Mouse (Mus musculus): ENCODE results near the gene Olfr585.

Gene Olfr585

GRCm38 (mm10) chr7:103097420-103097819, at the start of gene Olfr585:
Gene Olfr585, plus strand, starts transcription at chr7:103097720.
- no peak for DNase-seq (ENCODE audit: low spot score in 2 of 2)

DNA sequence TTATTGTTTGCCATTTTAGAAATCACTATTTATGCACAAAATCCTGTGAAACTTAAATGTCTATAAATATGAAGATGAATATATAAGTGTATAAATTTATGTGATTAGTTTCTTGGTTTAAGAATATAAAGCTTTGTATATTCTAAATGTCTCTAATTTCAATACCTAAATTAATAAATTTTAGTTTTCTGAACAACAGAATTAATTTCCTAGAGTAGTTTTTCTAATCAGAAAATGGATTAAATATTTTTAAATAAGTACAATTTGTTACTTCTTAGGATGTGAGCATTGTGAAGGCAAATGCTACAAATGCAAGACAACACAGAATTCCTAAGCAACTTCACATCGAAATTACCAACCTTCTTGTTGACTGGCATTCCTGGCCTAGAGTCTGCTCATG, 46.5 kb upstream of the Olfr585 start, which contains the start of gene Olfr583:
TSS of gene Olfr583 (plus strand) at position 301 of the 400 bp plus-strand sequence.
- no peak for DNase-seq (ENCODE audit: low spot score in 2 of 2)

GRCm38 (mm10) chr7:103081585-103081984, 15.9 kb upstream of the Olfr585 start, which contains the start of gene Olfr584:
Gene Olfr584, plus strand, starts transcription at chr7:103081885.
- DNase-seq (ENCODE audit: low spot score in 2 of 2) = no peak

- no peak for DNase-seq (ENCODE audit: low spot score in 2 of 2)
These were observed 21.9 kb downstream of the Olfr585 start for GRCm38 (mm10) chr7:103119406-103119805.

- no peak for DNase-seq (ENCODE audit: low spot score in 2 of 2)
These were observed 28.0 kb downstream of the Olfr585 start, which contains the start of gene Olfr586 for GRCm38 (mm10) chr7:103125538-103125937. Gene Olfr586, minus strand, starts transcription at chr7:103125638.

DNA sequence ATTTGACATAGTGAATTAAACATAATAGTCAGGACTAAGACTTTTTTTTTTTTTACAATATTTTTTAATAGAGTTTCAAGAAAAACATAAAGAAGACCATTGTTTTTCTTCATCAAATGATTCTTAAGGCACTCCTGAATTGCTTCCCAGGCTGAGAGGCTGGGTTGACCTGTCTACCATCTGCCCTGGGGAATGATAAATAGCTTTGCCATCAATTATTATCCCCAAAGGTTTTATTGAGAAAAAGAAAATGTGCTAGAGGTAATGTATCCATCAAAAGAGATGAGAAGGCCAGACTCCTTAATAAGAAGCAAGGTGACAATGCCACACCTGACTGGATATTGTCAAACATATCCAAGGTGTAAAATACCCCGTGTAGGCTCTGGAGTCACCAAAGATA, 43.1 kb downstream of the Olfr585 start, which contains the start of gene Olfr588-ps1:
TSS of gene Olfr588-ps1 (plus strand) at position 301 of the 400 bp plus-strand sequence.
- no peak for DNase-seq (ENCODE audit: low spot score in 2 of 2)
